Mouse (Mus musculus): Measurements from ENCODE around the gene Arntl2. TPM values are rescaled to one million over a fixed set of nuclear protein-coding genes. Genes with fewer than 3 reads are reported as not detected.

Gene Arntl2
- polyA plus RNA-seq, 1 experiment from 2014 or later: 3.8 TPM

GRCm38 (mm10) chr6:146760736-146761135, 35.1 kb upstream of the Arntl2 start:
- Histone ChIP-seq H3K36me3 (ENCODE audit: control insufficient read depth, insufficient read depth, low read length) (no peaks in the 10 kb centered on the region), H3K9ac (ENCODE audit: low read length) (no peak overlapping the region), H3K9me3 (ENCODE audit: control insufficient read depth, low read length) (no peaks in the 10 kb centered on the region), H3K4me3 (ENCODE audit: low read depth, low read length) (no peak overlapping the region), H3K4me1 (replicated peaks; ENCODE audit: control insufficient read depth, insufficient read depth) (no peaks in the 10 kb centered on the region), H3K4me2 (replicated peaks; ENCODE audit: low read depth) (no peak overlapping the region), H3K27me3 (ENCODE audit: control insufficient read depth, insufficient read depth, low read length) (no peaks in the 10 kb centered on the region), H3K27ac (replicated peaks) (no peak overlapping the region)
- ATAC-seq (ENCODE audit: low FRiP score, low TSS enrichment): no peak
- TF ChIP-seq EP300 (optimal IDR thresholded peaks at IDR 0.05): no peak
- TF ChIP-seq CTCF (IDR thresholded peaks at IDR 0.05; ENCODE audit: low read depth): peak; percentile 43
- DNase-seq (ENCODE audit: low spot score): no peak
- 63% methylated on average over 4 of the region's 4 CpGs for WGBS

GRCm38 (mm10) chr6:146762264-146762898, 33.5 kb upstream of the Arntl2 start:
- Histone ChIP-seq H3K36me3 (ENCODE audit: control insufficient read depth, insufficient read depth, low read length) (no peaks in the 10 kb centered on the region; the same call in 1 of the 2 replicates), H3K27ac (replicated peaks) (no peak overlapping the region), H3K9me3 (ENCODE audit: control insufficient read depth, low read length) (no peaks in the 10 kb centered on the region), H3K4me1 (replicated peaks; ENCODE audit: control insufficient read depth, insufficient read depth) (no peaks in the 10 kb centered on the region), H3K4me2 (replicated peaks; ENCODE audit: low read depth) (no peak overlapping the region), H3K27me3 (ENCODE audit: control insufficient read depth, insufficient read depth, low read length) (no peaks in the 10 kb centered on the region), H3K4me3 (ENCODE audit: low read depth, low read length) (no peak overlapping the region), H3K9ac (ENCODE audit: low read length) (no peak overlapping the region)
- TF ChIP-seq CTCF (IDR thresholded peaks at IDR 0.05; ENCODE audit: low read depth) (peak; percentile 77), EP300 (optimal IDR thresholded peaks at IDR 0.05) (no peak)
- ATAC-seq (ENCODE audit: low FRiP score, low TSS enrichment): no peak
- 57% methylated on average over 5 of the region's 5 CpGs for WGBS
- DNase-seq (ENCODE audit: low spot score): no peak

GRCm38 (mm10) chr6:146764593-146764992, 31.3 kb upstream of the Arntl2 start:
- no peak for TF ChIP-seq EP300 (optimal IDR thresholded peaks at IDR 0.05)
- TF ChIP-seq CTCF (IDR thresholded peaks at IDR 0.05; ENCODE audit: low read depth): no peak
- no peak overlapping the region for H3K4me3 ChIP-seq (ENCODE audit: low read depth, low read length)
- no peak overlapping the region for H3K9ac ChIP-seq (ENCODE audit: low read length)
- H3K9me3 ChIP-seq (ENCODE audit: control insufficient read depth, low read length): no peaks in the 10 kb centered on the region
- H3K4me2 ChIP-seq (replicated peaks; ENCODE audit: low read depth): no peak overlapping the region
- H3K27ac ChIP-seq (replicated peaks): no peak overlapping the region
- H3K36me3 ChIP-seq (ENCODE audit: control insufficient read depth, insufficient read depth, low read length): peaks cover 5% of the 10 kb centered on the region
- no peaks in the 10 kb centered on the region for H3K4me1 ChIP-seq (replicated peaks; ENCODE audit: control insufficient read depth, insufficient read depth)
- 37% methylated on average over 2 of the region's 2 CpGs for WGBS
- ATAC-seq (ENCODE audit: low FRiP score, low TSS enrichment) (no peak), DNase-seq (ENCODE audit: low spot score) (no peak)
- H3K27me3 ChIP-seq (ENCODE audit: control insufficient read depth, insufficient read depth, low read length): no peaks in the 10 kb centered on the region

- Histone ChIP-seq H3K9me3 (ENCODE audit: control insufficient read depth, low read length) (no peaks in the 10 kb centered on the region), H3K4me1 (replicated peaks; ENCODE audit: control insufficient read depth, insufficient read depth) (no peaks in the 10 kb centered on the region), H3K9ac (ENCODE audit: low read length) (no peak overlapping the region), H3K27me3 (ENCODE audit: control insufficient read depth, insufficient read depth, low read length) (no peaks in the 10 kb centered on the region), H3K4me2 (replicated peaks; ENCODE audit: low read depth) (no peak overlapping the region), H3K4me3 (ENCODE audit: low read depth, low read length) (no peak overlapping the region), H3K36me3 (ENCODE audit: control insufficient read depth, insufficient read depth, low read length) (peaks cover 6% of the 10 kb centered on the region), H3K27ac (replicated peaks) (no peak overlapping the region)
- no peak for ATAC-seq (ENCODE audit: low FRiP score, low TSS enrichment)
- no peak for DNase-seq (ENCODE audit: low spot score)
- 68% methylated on average over 4 of the region's 4 CpGs for WGBS
- TF ChIP-seq CTCF (IDR thresholded peaks at IDR 0.05; ENCODE audit: low read depth): no peak
These were observed 30.6 kb upstream of the Arntl2 start for GRCm38 (mm10) chr6:146765270-146765669.

GRCm38 (mm10) chr6:146768813-146769404, 26.9 kb upstream of the Arntl2 start:
- WGBS: 86% methylated on average over 10 of the region's 10 CpGs
- H3K9me3 ChIP-seq (ENCODE audit: control insufficient read depth, low read length): no peaks in the 10 kb centered on the region
- DNase-seq (ENCODE audit: low spot score): no peak
- no peak overlapping the region for H3K4me3 ChIP-seq (ENCODE audit: low read depth, low read length)
- peaks cover 6% of the 10 kb centered on the region for H3K36me3 ChIP-seq (ENCODE audit: control insufficient read depth, insufficient read depth, low read length)
- H3K27me3 ChIP-seq (ENCODE audit: control insufficient read depth, insufficient read depth, low read length): no peaks in the 10 kb centered on the region
- TF ChIP-seq EP300 (optimal IDR thresholded peaks at IDR 0.05): no peak
- no peak for TF ChIP-seq CTCF (IDR thresholded peaks at IDR 0.05; ENCODE audit: low read depth)
- no peak overlapping the region for H3K4me2 ChIP-seq (replicated peaks; ENCODE audit: low read depth)
- H3K27ac ChIP-seq (replicated peaks): no peak overlapping the region
- H3K4me1 ChIP-seq (replicated peaks; ENCODE audit: control insufficient read depth, insufficient read depth): no peaks in the 10 kb centered on the region
- no peak for ATAC-seq (ENCODE audit: low FRiP score, low TSS enrichment)
- no peak overlapping the region for H3K9ac ChIP-seq (ENCODE audit: low read length)

- H3K4me2 ChIP-seq (replicated peaks; ENCODE audit: low read depth): no peak overlapping the region
- no peak for TF ChIP-seq CTCF (IDR thresholded peaks at IDR 0.05; ENCODE audit: low read depth)
- TF ChIP-seq EP300 (optimal IDR thresholded peaks at IDR 0.05): no peak
- no peak overlapping the region for H3K9ac ChIP-seq (ENCODE audit: low read length)
- H3K27ac ChIP-seq (replicated peaks): no peak overlapping the region
- no peak for DNase-seq (ENCODE audit: low spot score)
- H3K36me3 ChIP-seq (ENCODE audit: control insufficient read depth, insufficient read depth, low read length): peaks cover 11% of the 10 kb centered on the region
- no peaks in the 10 kb centered on the region for H3K9me3 ChIP-seq (ENCODE audit: control insufficient read depth, low read length)
- H3K4me3 ChIP-seq (ENCODE audit: low read depth, low read length): no peak overlapping the region
- H3K4me1 ChIP-seq (replicated peaks; ENCODE audit: control insufficient read depth, insufficient read depth): no peaks in the 10 kb centered on the region
- no peaks in the 10 kb centered on the region for H3K27me3 ChIP-seq (ENCODE audit: control insufficient read depth, insufficient read depth, low read length)
- peak; percentile 59; the same call in 1 of the 2 replicates for ATAC-seq (ENCODE audit: low FRiP score, low TSS enrichment)
- WGBS: 58% methylated on average over 6 of the region's 6 CpGs
These were observed 25.7 kb upstream of the Arntl2 start for GRCm38 (mm10) chr6:146770005-146770745.
